Mouse (Mus musculus) C2C12 (cell line): ENCODE measurements around the gene Crbn.

Source experiments
- CTCF ChIP-seq: IDR thresholded peaks from one replicate; pipeline ENCODE4 v1.5.1; 2011; ENCODE audit not compliant: control insufficient read depth, insufficient read depth, insufficient read length
- FOSL1 ChIP-seq: IDR thresholded peaks from one replicate; pipeline ENCODE4 v1.8.0; 2011; ENCODE audit warnings: mild to moderate bottlenecking, low read length; ENCODE audit not compliant: poor library complexity, insufficient read depth, severe bottlenecking
- MAX ChIP-seq: IDR thresholded peaks from one replicate; pipeline ENCODE4 v1.6.1; 2011; ENCODE audit warnings: mild to moderate bottlenecking, control low read depth
- MYOG ChIP-seq: IDR thresholded peaks from one replicate; pipeline ENCODE4 v1.6.1; 2011; ENCODE audit not compliant: control insufficient read depth, insufficient read length; ENCODE audit errors: extremely low read depth

GRCm38 (mm10) chr6:106800227-106800557, 315 bp upstream of the Crbn start:
- no peak for TF ChIP-seq MYOG
- TF ChIP-seq CTCF = no peak
- TF ChIP-seq MAX = no peak
- no peak for TF ChIP-seq FOSL1
